Mouse (Mus musculus): ENCODE measurements around the gene Hpn. TPM values are rescaled to one million over a fixed set of nuclear protein-coding genes. Genes with fewer than 3 reads are reported as not detected.

The Hpn gene
- polyA plus RNA-seq, 1 experiment = 7.0 TPM

DNA sequence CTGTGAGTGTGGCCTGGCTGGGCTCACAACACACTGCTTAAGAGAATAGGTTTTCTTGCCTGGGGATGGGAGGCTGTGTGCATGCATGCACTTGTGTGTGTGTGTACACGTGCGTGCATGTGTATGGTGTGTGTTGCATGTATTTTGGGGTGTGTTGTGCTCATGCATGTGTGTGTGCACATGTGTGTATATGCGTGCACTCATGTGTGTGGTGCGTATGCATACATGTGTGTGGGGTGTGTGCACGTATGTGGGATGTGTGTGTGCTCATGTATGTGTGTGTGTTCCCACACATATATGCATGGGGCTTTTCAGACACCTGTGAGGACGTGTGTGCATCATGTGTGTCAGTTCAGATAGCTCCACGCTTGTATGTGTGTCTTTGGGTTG is 54.5 kb downstream of the Hpn start:
- WGBS = 92% methylated on average over 7 of the region's 7 CpGs
- no peaks in the 10 kb centered on the region for H3K27me3 ChIP-seq (ENCODE audit: control insufficient read depth, insufficient read depth, low read length)
- TF ChIP-seq CTCF (IDR thresholded peaks at IDR 0.05; ENCODE audit: borderline replicate concordance, control insufficient read depth, extremely low read depth, insufficient read depth, low read length, poor library complexity) = no peak
- TF ChIP-seq POLR2A (IDR thresholded peaks at IDR 0.05; ENCODE audit: control insufficient read depth, extremely low read depth, insufficient read depth, low read length, poor library complexity) = no peak
- H3K36me3 ChIP-seq (ENCODE audit: control insufficient read depth, insufficient read depth, low read length) = no peaks in the 10 kb centered on the region
- H3K27ac ChIP-seq (ENCODE audit: control insufficient read depth, insufficient read depth, low read length) = no peak overlapping the region
- H3K4me1 ChIP-seq (replicated peaks; ENCODE audit: control insufficient read depth, insufficient read depth, low read length) = no peaks in the 10 kb centered on the region
- no peak overlapping the region for H3K4me3 ChIP-seq (ENCODE audit: control insufficient read depth, insufficient read depth, low read length)
- no peak for DNase-seq

GRCm38 (mm10) chr7:31059919-31060620 is 55.0 kb downstream of the Hpn start:
- no peak for DNase-seq
- H3K27ac ChIP-seq (ENCODE audit: control insufficient read depth, insufficient read depth, low read length) = no peak overlapping the region
- TF ChIP-seq POLR2A (IDR thresholded peaks at IDR 0.05; ENCODE audit: control insufficient read depth, extremely low read depth, insufficient read depth, low read length, poor library complexity) (no peak), CTCF (IDR thresholded peaks at IDR 0.05; ENCODE audit: borderline replicate concordance, control insufficient read depth, extremely low read depth, insufficient read depth, low read length, poor library complexity) (no peak)
- no peaks in the 10 kb centered on the region for H3K27me3 ChIP-seq (ENCODE audit: control insufficient read depth, insufficient read depth, low read length)
- WGBS = 88% methylated on average over 11 of the region's 11 CpGs
- H3K36me3 ChIP-seq (ENCODE audit: control insufficient read depth, insufficient read depth, low read length) = no peaks in the 10 kb centered on the region
- no peak overlapping the region for H3K4me3 ChIP-seq (ENCODE audit: control insufficient read depth, insufficient read depth, low read length)
- H3K4me1 ChIP-seq (replicated peaks; ENCODE audit: control insufficient read depth, insufficient read depth, low read length) = no peaks in the 10 kb centered on the region

DNA sequence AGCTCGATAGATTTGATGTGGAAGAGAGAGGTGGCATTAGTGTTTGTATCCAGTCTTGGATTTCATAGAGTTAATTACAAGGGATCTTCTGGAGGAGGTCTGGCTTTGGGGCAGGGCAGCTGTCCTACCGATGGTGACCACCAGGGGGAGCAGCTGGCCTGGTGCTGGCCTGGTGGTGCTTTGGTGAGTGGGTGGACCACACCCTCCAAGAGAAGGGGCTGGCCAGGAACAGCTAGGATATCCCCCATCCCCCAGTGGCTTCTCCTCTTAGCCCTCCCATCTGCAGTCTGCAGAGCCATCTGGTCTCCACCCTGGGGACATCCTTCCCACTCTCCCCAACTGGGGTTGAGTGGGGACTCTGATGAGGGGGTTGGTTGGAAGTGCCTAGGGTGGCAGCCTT is 56.0 kb downstream of the Hpn start, which contains the start of gene Lgi4:
TSS of gene Lgi4 (plus strand) at position 235 of the 400 bp plus-strand sequence.
- Histone ChIP-seq H3K4me3 (ENCODE audit: control insufficient read depth, insufficient read depth, low read length) (no peak within 1 kb of the TSS), H3K27ac (ENCODE audit: control insufficient read depth, insufficient read depth, low read length) (no peak within 1 kb of the TSS), H3K36me3 (ENCODE audit: control insufficient read depth, insufficient read depth, low read length) (no peaks in the 10 kb centered on the region), H3K27me3 (ENCODE audit: control insufficient read depth, insufficient read depth, low read length) (no peaks in the 10 kb centered on the region), H3K4me1 (replicated peaks; ENCODE audit: control insufficient read depth, insufficient read depth, low read length) (no peaks in the 10 kb centered on the region)
- TF ChIP-seq CTCF (IDR thresholded peaks at IDR 0.05; ENCODE audit: borderline replicate concordance, control insufficient read depth, extremely low read depth, insufficient read depth, low read length, poor library complexity) (peak; percentile 92), POLR2A (IDR thresholded peaks at IDR 0.05; ENCODE audit: control insufficient read depth, extremely low read depth, insufficient read depth, low read length, poor library complexity) (no peak)
- peak; percentile 75 for DNase-seq
- 4% methylated on average over 2 of the region's 2 CpGs for WGBS

- TF ChIP-seq CTCF (IDR thresholded peaks at IDR 0.05; ENCODE audit: borderline replicate concordance, control insufficient read depth, extremely low read depth, insufficient read depth, low read length, poor library complexity) (no peak), POLR2A (IDR thresholded peaks at IDR 0.05; ENCODE audit: control insufficient read depth, extremely low read depth, insufficient read depth, low read length, poor library complexity) (no peak)
- H3K27me3 ChIP-seq (ENCODE audit: control insufficient read depth, insufficient read depth, low read length) = no peaks in the 10 kb centered on the region; the same call in 1 of the 2 replicates
- 96% methylated on average over 6 of the region's 6 CpGs for WGBS
- no peak overlapping the region for H3K27ac ChIP-seq (ENCODE audit: control insufficient read depth, insufficient read depth, low read length)
- no peaks in the 10 kb centered on the region for H3K4me1 ChIP-seq (replicated peaks; ENCODE audit: control insufficient read depth, insufficient read depth, low read length)
- H3K4me3 ChIP-seq (ENCODE audit: control insufficient read depth, insufficient read depth, low read length) = no peak overlapping the region
- DNase-seq = no peak
- H3K36me3 ChIP-seq (ENCODE audit: control insufficient read depth, insufficient read depth, low read length) = no peaks in the 10 kb centered on the region
Measured at GRCm38 (mm10) chr7:31058211-31058610, 56.9 kb downstream of the Hpn start.

- H3K36me3 ChIP-seq (ENCODE audit: control insufficient read depth, insufficient read depth, low read length) = no peaks in the 10 kb centered on the region
- WGBS = 96% methylated on average over 5 of the region's 5 CpGs
- H3K27ac ChIP-seq (ENCODE audit: control insufficient read depth, insufficient read depth, low read length) = no peak overlapping the region
- DNase-seq = no peak
- TF ChIP-seq POLR2A (IDR thresholded peaks at IDR 0.05; ENCODE audit: control insufficient read depth, extremely low read depth, insufficient read depth, low read length, poor library complexity) = no peak
- TF ChIP-seq CTCF (IDR thresholded peaks at IDR 0.05; ENCODE audit: borderline replicate concordance, control insufficient read depth, extremely low read depth, insufficient read depth, low read length, poor library complexity) = no peak
- no peaks in the 10 kb centered on the region for H3K4me1 ChIP-seq (replicated peaks; ENCODE audit: control insufficient read depth, insufficient read depth, low read length)
- no peak overlapping the region for H3K4me3 ChIP-seq (ENCODE audit: control insufficient read depth, insufficient read depth, low read length)
- peaks cover 3% of the 10 kb centered on the region; the same call in 1 of the 2 replicates for H3K27me3 ChIP-seq (ENCODE audit: control insufficient read depth, insufficient read depth, low read length)
Measured at GRCm38 (mm10) chr7:31057730-31058129, 57.4 kb downstream of the Hpn start.

GRCm38 (mm10) chr7:31057071-31057470 is 58.0 kb downstream of the Hpn start, which contains the start of gene Fxyd1:
Fxyd1 (minus strand) TSS chr7:31057199.
- WGBS = 94% methylated on average over 2 of the region's 2 CpGs
- H3K27me3 ChIP-seq (ENCODE audit: control insufficient read depth, insufficient read depth, low read length) = peaks cover 10% of the 10 kb centered on the region
- H3K4me3 ChIP-seq (ENCODE audit: control insufficient read depth, insufficient read depth, low read length) = no peak within 1 kb of the TSS
- TF ChIP-seq CTCF (IDR thresholded peaks at IDR 0.05; ENCODE audit: borderline replicate concordance, control insufficient read depth, extremely low read depth, insufficient read depth, low read length, poor library complexity) (no peak), POLR2A (IDR thresholded peaks at IDR 0.05; ENCODE audit: control insufficient read depth, extremely low read depth, insufficient read depth, low read length, poor library complexity) (no peak)
- DNase-seq = no peak
- H3K4me1 ChIP-seq (replicated peaks; ENCODE audit: control insufficient read depth, insufficient read depth, low read length) = peaks cover 6% of the 10 kb centered on the region; the same call in 1 of the 2 replicates
- no peaks in the 10 kb centered on the region for H3K36me3 ChIP-seq (ENCODE audit: control insufficient read depth, insufficient read depth, low read length)
- no peak within 1 kb of the TSS for H3K27ac ChIP-seq (ENCODE audit: control insufficient read depth, insufficient read depth, low read length)
